Mouse (Mus musculus) CD8-positive naive resting alpha-beta T cell, adult 2 months (primary cell): Measurements from ENCODE around the gene Mepce.
"Not testable (repeated sequence)": the region's sequence is repeated elsewhere in the genome, so short reads cannot be mapped to it uniquely, and the experiment has no call there.

Experiments
- DNase-seq, 2 experiments: peaks; one replicate each; pipeline ENCODE4 v3.0.0; 2022; ENCODE audit warnings: low read depth in 2 of 2, low spot score in 2 of 2

Mepce gene

DNA sequence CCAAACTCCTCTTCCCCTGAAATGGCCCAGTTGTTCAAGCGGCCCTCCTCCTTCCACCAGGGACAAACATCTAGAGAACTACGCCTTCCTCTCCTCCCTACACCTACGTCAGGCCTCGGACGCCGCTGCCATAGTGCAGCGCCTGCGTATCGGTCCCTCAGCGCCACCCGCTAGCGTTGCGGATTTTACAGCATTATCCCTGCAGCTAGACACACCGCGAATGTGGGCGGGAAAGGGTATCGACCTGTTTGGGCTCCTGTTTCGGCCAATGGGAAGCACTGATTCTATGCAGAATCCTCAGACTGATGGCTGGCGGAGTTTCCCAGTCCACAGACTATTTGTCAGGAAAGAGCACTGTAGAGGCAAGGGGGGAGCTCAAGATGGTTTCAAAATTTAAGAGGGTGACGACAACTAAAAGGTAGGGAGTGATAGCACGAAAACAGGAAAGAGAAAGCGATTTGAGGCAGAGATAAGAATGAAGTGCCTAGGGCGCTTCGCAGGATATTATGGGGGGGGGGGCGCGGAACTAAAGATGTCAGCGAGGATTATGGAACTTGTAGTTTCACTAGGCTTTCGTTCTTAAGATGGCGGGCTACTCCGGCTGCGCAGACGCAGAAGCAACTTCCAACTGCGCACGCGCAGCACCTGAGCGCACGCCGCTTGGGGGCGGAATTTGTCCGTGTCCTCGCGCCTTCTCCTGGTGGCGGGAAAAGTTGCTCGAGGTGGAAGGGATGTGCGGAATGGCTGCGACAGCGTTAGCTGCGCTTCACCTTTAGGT lies at the start of gene Mepce, which contains the start of gene Zcwpw1:
Gene Mepce (minus strand): TSS at position 505 of the 778 bp plus-strand sequence.
Gene Zcwpw1 (plus strand): TSS at position 648 of the 778 bp plus-strand sequence.
- peak; percentile 95 for DNase-seq

DNA sequence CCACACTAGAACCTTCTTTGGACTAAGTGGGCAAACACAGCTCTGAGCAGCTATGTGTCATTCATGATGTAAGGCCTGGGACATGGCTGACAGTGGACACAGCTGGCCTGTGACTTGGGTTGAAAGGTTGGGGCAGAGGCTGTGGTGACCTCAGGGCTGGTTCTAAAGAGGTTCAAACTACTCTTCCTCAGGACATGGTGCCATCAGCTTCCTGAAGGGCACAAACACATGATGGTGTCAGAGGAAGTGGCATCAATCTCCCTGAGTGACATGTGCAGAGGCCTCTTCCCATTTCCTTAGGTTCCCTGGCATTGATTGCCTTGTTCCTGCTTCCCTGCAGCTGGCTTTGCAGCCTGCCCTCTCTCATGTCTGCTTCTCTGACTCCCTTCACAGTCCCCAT lies 49.7 kb upstream of the Mepce start:
- not testable (repeated sequence) for DNase-seq

DNA sequence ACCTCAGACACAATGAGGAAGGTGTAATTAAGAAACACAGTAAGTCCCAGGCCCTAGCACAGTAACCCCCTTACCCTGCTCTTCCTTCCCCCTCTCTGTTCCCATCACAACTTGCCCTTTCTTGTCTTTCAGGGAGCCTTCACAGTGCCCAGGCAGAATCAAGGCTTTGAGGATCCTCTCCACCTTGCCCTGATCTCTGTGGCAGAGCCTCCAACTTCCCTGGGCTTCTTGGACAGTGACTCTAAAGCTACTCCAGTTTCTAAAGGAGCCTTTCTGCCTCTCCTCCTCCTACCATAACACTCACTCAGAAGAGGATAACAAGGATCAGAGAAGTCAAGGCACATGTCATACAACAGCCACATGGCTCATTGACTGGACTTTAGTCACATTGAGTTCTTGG lies 49.2 kb upstream of the Mepce start:
- no peak for DNase-seq

DNA sequence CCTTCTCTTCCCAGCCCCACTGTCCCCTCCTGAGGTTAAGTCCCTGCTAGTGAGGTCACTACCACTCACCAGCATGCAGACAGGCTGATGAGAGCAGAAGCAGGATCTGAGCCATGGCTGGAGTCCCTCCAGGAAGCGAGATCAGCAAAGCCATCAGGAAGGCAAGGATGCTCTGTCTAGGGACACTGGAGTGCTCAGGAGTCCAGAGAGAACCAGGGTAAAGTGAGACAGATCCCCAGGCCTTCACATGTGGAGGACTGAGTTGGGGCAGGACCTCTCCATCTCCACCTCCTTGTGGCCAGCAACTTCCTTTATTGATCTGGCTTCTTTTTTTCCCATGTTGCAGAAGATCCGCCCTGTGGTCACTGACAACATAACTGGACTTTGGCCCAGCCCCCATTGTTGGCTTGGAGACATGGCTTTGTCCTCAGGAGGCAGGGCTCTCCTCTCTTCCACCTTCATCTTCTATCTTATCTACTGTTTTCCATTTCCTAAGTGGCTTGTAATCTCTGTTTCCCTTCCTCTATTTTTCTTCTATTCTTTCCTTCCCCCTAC lies 48.6 kb upstream of the Mepce start, which contains the start of gene Pilra:
Gene Pilra (minus strand): TSS at position 316 of the 555 bp plus-strand sequence.
- DNase-seq, result not testable (repeated sequence)

DNA sequence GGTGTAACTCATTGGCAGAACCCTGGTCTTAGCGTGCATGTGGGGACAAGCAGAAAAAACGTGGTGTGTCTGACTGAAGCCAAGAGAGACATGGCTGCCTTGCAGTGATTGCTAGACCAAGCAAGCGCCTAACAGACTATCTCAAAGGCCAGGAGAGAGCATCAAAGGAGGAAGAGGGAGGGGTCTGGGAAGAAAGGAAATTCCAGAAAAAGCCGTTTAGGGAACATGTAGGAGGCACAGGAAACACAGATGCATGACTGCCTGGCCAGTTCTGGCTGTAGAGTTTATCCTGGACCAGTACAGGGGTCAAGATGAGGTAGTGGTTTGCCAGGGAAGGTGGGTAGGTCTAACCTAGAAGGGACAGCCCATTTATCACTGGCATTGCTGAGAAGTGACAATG lies 46.0 kb upstream of the Mepce start:
- no peak for DNase-seq

DNA sequence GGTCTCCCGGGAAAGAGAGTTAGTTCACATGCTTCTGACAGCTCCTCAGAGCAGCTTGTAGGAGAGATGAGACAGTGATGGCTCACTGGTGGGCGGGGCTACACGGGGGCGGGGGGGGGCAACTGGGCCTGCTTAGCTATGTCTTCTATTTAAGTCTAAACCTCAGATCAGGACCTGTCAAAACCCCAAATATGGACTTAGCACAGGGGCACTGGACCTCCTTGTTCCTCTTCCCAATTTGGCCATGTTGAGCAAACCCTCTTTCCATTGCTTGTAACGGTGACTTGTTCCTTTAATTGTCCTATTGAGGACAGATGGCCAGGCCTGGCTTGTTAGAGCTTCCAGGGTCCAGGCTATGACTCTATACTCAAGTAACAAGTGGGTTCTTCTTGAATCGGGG lies 44.1 kb upstream of the Mepce start:
- DNase-seq, result no peak

DNA sequence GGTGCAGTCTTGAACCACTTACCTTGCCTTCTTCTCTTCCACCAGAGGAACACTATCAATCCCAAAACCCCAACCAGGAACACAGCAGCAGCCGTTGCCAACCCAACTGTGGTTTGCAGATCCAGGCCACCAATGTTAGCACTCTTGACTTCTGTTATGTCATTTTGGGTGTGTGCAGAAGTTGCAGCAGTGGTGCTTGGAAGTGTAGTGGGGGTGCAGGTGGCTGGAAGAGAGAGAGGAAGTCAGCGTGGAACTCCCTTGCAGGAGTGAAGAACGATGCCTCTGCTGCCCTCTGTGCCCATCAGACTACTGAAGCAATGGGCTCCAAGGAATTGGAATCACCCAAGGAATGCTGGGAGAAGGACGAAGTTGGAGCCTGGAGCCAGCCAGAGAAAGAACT lies 43.7 kb upstream of the Mepce start:
- DNase-seq, result no peak

DNA sequence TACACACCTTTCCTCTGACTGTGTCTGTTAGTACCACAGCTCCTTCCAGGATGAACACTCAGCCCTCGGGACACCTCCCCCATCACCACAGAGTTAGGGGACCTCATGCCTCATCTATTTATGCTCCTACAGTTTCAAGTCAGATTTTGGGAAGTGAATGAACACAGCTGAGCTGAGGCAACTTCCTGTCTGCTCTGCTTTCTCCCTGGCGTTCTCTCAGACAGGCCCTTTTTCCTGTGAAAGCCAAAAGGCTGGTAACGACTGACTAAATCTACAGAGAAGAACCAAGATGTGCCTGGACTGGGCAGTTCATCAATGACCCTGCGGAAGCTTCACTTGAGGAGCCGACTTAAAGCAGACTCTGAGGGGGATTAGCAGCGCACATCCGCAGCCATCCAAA lies 42.8 kb upstream of the Mepce start:
- DNase-seq, result no peak

DNA sequence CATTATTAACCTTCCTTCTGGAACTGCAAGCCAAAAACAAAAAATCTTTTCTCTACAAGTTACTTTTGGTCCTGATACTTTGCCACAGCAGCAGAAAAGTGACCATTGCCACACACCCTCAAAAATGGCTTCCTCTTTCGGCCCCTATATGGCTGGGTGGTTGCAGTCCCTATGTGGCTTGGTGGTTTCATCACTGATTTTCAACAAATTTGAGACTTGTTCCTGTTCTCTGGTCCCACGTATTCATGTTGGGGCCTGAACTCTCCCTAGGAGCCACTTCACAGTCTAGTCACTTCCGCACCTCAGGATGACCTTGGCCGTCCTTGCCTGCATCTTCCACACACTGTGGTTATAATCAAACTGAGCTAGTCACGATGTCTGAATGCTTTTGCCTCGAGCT lies 41.2 kb upstream of the Mepce start:
- DNase-seq, result no peak

DNA sequence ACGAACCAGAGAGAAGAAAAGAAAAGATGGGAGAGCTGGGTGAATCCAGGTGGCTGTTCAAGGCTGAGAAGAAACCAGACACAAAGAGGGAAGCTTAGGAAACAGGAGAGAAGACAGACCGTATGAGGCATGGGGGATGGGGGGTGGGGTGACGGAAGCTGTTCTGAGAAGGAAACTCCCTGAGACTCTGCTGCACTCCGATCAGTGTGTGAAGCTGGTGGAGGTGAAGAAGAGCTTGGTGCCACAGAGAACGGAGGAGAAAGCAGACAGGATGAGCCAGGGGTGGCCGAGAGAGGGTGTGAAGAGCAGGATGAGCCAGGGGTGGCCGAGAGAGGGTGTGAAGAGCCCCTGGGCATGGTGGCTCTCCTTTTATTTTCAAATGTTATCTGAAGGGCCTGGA lies 39.0 kb upstream of the Mepce start:
- no peak for DNase-seq

DNA sequence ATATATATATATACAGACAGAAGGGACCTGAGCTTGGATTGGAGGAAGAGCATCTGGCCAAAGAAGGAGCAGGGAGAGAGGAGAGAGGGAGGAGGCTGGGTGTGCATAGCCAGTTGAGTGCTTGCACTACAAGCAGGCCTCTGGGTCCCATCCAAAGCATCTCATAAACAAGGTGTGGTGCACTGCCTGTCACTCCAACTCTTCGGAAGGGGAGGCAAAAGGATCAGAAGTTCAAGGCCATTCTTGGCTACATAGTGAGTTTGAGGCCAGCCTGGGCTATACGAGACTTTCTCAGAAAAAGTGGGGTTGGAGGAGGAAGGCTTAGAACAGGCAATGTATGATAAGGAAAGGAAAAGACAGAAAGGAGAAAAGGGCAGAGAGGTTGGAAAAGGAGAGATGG lies 38.5 kb upstream of the Mepce start:
- DNase-seq, result no peak

DNA sequence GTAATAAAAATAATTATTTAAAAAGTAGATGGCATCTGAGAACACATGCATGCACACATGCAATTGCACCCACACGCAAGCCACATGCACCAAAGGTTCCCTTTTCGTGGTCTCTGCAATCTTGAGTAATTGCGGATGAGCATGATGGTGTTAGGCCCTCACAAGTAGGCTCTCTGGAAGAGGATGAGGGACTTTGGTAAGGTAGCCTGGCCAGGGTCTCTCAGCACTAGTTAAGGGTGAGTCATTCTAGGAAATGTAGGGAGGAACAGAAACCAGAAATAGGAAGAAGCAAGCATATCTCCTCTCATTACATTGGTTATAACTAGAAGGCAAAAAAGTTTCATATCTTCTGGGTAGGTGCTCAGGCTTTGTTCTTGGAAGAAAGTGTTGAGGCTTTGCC lies 37.6 kb upstream of the Mepce start:
- no peak for DNase-seq

DNA sequence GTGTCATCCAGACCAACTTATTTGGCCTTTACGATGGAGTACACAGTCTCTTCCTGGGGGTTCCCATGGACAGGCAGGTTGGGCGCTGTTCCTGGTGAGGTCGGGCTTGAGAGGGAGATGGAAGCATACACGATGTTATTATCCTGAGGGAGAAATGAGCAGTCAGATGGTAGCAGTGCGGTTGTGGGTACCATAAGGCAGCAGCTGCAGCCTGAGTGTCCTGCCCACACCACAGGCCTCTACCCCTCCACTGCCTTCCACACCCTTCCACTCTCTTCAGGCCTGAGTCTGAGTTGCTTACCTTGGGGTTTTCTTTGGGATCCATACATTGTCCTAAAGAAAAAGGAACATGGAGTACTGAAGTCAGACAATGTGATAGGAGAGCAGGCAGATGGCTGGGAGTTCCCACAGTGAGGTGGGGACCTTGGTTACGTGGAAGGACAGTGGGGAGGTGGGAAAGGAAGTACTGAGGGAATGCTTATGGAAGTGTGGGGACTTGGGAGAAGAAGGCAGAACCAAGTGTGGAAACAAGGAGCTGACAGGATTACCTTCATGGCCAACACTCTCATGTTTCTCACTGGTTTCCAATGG lies 36.1 kb upstream of the Mepce start:
- DNase-seq, result no peak

DNA sequence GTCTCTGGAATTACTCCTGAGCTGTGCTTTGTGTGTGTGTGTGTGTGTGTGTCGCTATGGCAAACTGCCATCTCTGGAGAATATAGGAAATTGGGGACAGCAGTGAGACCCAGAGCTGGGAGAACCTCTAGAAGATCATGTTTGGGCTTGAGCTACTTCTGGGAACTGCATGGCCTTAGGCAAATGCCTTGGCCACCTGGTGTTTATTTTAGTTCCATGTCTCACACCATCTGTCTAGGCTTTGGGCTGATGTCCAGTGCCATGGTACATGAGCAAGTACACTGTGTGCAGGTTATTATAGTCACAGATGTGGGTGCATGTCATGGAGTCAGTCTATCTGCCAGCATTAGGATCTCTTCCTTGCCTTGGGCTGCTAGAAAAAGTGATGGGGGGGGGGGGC lies 35.1 kb upstream of the Mepce start:
- no peak for DNase-seq

DNA sequence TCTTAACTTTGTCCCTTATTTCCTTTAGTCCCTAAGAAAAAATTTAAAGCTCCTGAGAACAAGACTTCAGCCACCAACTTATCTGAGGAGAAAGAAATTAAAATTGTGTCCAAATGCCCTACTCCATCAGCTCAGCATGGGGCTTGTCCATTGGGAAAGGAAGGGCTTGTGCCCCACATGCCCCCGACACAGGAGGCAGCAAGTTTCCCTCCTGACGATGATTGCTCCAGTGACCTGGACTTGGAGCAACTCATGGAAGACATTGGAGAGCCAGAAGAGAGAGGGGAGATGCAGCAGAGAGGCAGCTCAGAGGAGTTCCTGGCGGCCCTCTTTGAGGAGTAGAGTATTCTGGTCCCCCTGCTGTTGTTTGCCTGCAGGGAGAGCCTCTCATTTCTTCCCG lies 34.7 kb upstream of the Mepce start:
- no peak for DNase-seq

DNA sequence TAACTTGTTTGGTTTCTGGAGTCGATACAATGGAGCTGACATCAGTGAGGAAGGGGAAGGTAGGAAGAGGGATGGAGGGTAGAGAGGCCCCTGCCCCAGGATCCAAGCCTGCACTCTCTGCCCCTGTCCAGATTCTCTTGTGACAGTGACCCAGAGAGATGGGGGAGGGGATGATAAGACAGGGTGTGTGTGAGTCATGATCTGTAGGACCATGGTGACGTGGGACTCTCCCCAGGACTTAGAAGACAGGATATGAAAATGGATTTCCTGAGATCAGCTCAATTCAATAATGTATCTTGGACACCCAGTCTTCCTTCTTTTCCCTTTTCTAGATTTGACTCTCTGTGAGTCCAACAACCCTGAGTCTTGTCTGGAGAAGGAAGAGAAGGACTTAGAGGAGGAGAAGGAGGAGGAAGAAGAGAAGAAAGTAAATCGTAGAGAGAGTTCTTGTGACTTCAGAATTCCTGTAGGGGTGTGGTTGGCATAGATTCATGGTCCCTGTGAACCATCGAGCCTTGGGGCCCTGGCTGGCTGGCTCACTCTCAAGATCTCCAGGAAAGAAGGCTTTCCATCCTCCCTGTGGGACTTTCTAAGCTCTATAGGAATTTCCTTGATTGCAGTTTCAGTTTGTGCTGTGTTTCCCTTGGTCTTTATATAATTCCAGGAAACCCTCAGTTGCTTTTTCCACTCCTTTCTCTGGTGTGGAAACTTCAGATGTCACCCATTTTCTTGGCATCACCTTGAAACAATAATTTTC lies 30.2 kb upstream of the Mepce start:
- no peak for DNase-seq

DNA sequence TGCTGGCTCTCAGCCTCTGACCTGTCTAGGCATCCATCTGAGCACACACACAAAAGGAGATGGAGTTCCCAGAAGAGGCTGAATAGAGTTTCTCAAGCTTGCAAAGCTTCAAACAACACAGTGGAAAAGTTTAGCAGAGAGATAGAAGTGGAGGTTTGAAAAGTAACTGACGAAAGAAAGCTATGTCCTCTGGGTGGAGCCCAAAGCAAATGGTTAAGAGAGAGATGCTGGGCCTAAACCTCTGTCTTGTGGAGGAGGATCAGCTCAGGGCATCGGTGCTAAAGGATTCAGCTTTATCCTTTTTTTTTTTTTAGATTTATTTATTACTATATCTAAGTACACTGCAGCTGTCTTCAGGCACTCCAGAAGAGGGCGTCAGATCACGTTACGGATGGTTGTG lies 20.9 kb upstream of the Mepce start:
- DNase-seq, result no peak

DNA sequence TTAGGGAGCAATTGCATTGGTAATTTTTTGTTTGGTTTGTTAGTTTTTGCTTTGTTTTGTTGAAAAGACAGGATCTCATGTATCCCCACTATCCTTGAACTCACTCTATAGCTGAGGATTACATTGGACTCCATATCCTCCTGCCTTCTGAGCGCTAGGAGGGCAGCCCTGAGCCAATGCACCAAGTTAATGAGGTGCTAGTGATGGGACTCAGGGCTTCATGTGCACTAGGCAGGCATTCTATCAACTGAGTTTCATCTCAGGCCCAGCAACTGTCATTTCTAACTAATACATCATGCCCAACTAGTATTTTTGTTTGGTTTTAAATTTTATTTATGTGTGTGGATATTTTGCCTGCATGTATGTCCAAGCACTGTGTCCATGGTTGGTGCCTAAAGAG lies 18.7 kb upstream of the Mepce start:
- DNase-seq, result no peak

DNA sequence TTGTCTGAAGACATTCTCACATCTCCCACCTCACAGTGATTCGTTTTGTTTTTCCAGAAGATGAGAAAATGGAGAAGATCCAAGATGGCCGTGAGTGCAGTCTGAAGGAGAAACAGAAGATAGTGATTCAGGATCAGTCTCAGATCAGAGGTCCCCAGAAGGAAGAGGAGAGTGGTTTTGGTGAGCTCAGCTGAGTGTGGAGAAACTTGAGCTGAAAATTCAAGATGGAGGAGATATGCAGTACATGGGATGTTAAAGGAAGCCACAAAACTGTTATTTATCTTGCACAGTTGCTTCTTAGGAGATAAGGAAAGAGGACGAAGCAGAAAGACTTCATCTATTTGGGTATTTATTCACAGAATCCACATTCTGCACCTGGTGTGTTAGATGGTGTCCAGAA lies 13.5 kb upstream of the Mepce start:
- DNase-seq, result no peak

DNA sequence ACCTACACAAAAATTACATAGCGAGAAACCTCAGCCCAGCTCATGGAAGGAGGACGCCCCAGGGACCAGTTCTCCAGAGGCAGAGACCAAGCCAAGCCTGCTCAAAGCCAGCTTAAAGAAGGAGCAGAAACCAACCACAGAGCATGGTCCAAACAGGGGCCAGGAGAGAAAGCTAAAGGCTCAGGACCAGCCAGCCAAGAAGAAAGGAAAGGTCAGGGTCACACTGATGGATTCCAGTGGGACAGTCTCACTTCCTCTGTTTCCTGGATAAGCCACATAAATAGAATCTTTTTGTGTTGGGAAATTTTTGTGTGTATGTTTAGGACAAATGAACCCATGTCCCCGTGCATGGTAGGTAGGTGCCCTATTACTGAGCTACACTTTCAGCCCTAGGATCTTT lies 9.2 kb upstream of the Mepce start:
- no peak for DNase-seq

DNA sequence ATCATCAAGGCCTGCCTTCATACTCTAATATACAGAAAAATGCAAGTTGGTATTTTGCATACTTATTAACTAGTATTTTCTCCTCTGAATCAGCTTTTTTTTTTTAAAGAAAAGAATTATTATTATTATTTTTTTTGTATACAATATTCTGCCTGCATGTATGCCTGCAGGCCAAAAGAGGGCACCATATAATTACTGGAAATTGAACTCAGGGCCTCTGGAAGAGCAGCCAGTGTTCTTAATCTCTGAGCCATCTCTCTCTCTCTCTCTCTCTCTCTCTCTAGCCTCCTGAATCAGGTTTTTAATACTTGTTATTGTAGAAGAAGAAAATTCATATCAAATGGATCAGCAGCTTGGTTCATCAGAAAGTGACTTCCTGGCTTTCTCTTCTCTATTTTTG lies 4.1 kb upstream of the Mepce start:
- no peak for DNase-seq
